Mouse (Mus musculus) bone marrow macrophage, adult 2 months (primary cell): ENCODE measurements around the gene Tbc1d10b. TPM values are rescaled to one million over a fixed set of nuclear protein-coding genes. Genes with fewer than 3 reads are reported as not detected.
"Not testable (repeated sequence)": the region's sequence is repeated elsewhere in the genome, so short reads cannot be mapped to it uniquely, and the experiment has no call there.

ENCODE experiments used
- H3K27ac ChIP-seq: 2 replicates; pipeline ENCODE4 v1.5.1; 2012; ENCODE audit warnings: low read depth, low read length; ENCODE audit not compliant: insufficient read depth
- H3K4me1 ChIP-seq: 2 replicates; pipeline ENCODE4 v1.6.1; 2012; ENCODE audit warnings: low read length; ENCODE audit not compliant: control insufficient read depth, insufficient read depth
- H3K4me3 ChIP-seq: 2 replicates; pipeline ENCODE4 v1.5.1; 2012; ENCODE audit warnings: mild to moderate bottlenecking, low read length, moderate library complexity; ENCODE audit not compliant: insufficient read depth
- CTCF ChIP-seq: IDR thresholded peaks from 2 replicates; pipeline ENCODE4 v1.5.1; 2012; ENCODE audit warnings: low read depth, mild to moderate bottlenecking, low read length, moderate library complexity
- POLR2A ChIP-seq: IDR thresholded peaks from 2 replicates; pipeline ENCODE4 v1.6.1; 2012; ENCODE audit warnings: mild to moderate bottlenecking, low read depth, low read length, borderline replicate concordance
- polyA plus RNA-seq: library from polyadenylated mRNA; stranded (reverse); fragments of >200 nt; gene quantifications from 2 replicates; pipeline ENCODE4 v1.2.4, GENCODE M21; 2012; ENCODE audit not compliant: missing spikeins, insufficient read depth, insufficient read length

Gene Tbc1d10b
- 67.2 and 71.7 TPM in 2 replicates for polyA plus RNA-seq

DNA sequence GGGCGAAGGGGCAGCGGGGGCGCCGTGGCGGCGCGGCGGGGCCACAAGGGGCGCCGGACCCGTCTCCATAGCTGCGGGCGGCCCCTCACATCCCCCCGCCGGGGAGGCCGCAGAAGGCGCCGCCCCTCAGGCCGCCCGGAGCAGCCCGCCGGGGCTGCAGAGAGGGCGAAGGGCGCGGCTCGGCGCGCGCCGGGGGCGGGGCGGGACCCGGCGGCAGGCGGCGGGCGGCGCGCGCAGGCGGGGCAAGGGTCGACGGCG, at the start of gene Tbc1d10b:
Gene Tbc1d10b, minus strand, starts transcription at position 174 of the 258 bp plus-strand sequence.
- Histone ChIP-seq H3K4me3 (peak within 1 kb of the TSS; percentile 88), H3K27ac (peak within 1 kb of the TSS; percentile 83), H3K4me1 (peaks cover 11% of the 10 kb centered on the region)
- TF ChIP-seq CTCF, result no peak
- TF ChIP-seq POLR2A, result no peak

DNA sequence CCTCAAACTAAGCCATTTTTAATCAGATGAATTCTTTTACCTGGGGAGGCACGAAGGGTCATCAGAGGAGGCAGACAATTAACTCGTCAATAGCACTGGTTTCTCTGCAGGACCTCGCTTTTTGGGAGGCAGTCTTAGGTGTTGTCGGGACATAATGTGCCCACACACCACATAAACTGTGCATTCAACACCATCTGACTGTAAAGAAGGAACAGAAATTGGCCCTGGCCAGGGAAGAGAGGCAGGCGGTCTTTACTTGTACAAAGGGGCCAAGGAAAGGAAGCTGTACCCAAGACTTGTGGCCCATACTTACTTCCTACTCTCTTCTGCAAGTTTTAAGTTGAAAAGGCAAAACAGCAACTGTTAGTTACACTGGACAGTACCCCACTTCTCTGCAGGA, 48.2 kb upstream of the Tbc1d10b start:
- H3K27ac ChIP-seq, result peak overlapping the region; percentile 2; the same call in 1 of the 2 replicates
- no peak for TF ChIP-seq CTCF
- no peak for TF ChIP-seq POLR2A
- H3K4me3 ChIP-seq, result no peak overlapping the region
- H3K4me1 ChIP-seq, result peaks cover 24% of the 10 kb centered on the region

DNA sequence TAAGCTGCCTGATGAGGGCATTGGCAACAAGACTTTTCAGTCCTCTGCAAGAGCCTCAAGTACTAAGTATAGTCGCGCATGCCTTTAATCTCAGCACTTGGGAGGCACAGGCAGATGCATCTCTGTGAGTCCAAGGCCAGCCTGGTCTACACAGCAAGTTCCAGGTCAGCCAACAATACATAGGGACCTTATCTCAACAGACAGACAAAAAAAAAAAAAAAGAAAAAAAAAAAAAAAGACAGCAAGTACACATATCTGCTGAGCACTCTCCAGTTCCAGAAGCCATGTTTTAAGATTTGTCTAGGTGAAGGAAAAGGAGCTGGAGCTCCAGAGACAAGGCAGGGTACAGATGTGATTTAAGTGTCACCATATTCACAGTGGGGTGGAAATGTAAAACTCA, 47.7 kb upstream of the Tbc1d10b start:
- peaks cover 20% of the 10 kb centered on the region for H3K4me1 ChIP-seq
- no peak overlapping the region for H3K4me3 ChIP-seq
- TF ChIP-seq POLR2A, result no peak
- TF ChIP-seq CTCF, result no peak
- no peak overlapping the region for H3K27ac ChIP-seq

DNA sequence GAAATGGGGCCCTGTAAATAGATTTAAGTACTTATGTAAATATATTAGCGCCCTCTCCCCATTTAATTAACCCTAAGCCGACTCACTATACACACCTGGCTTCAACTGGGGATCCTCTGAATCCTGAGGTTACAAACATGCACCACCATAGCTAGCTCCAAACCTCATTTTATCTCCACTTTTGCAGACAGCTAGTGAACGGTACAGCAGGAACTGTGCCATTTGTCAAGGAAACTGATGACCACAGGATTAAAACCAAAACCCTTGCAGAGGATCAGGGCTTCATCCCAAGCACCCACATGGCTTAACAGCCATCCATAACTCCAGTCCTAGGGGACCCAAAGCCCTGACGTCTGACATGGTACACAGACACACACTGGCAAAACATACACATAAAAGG, 46.7 kb upstream of the Tbc1d10b start:
- H3K4me1 ChIP-seq, result peaks cover 19% of the 10 kb centered on the region; the same call in 1 of the 2 replicates
- H3K4me3 ChIP-seq, result peak overlapping the region; percentile 62
- H3K27ac ChIP-seq, result peak overlapping the region; percentile 59; the same call in 1 of the 2 replicates
- TF ChIP-seq POLR2A (no peak), CTCF (no peak)

DNA sequence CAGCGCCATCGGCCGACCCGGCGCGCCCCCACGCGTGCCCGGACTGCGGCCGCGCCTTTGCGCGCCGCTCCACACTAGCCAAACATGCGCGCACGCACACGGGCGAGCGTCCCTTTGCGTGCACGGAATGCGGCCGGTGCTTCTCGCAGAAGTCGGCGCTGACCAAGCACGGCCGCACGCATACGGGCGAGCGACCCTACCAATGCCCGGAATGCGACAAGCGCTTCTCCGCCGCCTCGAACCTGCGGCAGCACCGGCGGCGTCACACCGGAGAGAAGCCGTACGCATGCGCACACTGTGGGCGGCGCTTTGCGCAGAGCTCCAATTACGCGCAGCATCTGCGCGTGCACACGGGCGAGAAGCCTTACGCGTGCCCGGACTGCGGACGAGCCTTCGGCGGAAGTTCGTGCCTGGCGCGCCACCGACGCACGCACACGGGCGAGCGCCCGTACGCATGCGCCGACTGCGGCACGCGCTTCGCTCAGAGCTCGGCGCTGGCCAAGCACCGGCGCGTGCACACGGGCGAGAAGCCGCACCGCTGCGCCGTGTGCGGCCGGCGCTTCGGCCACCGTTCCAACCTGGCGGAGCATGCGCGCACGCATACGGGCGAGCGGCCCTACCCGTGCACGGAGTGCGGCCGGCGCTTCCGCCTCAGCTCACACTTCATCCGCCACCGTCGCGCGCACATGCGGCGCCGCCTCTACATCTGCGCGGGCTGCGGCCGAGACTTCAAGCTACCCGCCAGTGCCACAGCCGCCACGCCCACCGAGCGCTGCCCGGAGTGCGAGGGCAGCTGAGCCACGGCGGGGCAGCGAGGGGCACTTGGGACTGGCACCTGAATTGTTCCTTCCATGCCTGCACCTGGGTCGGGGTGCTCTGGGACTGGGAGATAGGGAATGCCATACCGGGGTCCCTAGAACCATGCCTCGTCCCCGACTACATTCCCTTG, 45.8 kb upstream of the Tbc1d10b start:
- Histone ChIP-seq H3K4me1 (peaks cover 16% of the 10 kb centered on the region; the same call in 1 of the 2 replicates), H3K4me3 (peak overlapping the region; percentile 68), H3K27ac (peak overlapping the region; percentile 59)
- TF ChIP-seq CTCF (no peak), POLR2A (no peak)

DNA sequence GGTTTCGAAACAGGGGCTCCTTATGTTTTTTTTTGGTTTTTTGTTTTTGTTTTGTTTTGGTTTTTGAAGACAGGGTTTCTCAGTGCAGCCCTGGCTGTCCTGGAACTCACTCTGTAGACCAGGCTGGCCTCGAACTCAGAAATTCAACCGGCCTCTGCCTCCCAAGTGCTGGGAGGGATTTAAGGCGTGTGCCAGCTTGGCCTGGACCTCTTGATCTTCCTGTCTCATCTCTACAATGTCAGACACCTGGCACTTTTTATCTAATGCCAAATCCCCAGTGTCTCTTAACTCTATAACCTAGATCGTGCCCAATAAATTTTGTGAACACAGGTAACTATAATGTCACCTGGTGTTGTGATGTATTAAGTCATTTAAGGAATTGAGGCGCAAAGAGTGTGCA, 45.1 kb upstream of the Tbc1d10b start:
- TF ChIP-seq CTCF (no peak), POLR2A (no peak)
- Histone ChIP-seq H3K27ac (no peak overlapping the region), H3K4me1 (peaks cover 12% of the 10 kb centered on the region; the same call in 1 of the 2 replicates), H3K4me3 (peak overlapping the region; percentile 68)

DNA sequence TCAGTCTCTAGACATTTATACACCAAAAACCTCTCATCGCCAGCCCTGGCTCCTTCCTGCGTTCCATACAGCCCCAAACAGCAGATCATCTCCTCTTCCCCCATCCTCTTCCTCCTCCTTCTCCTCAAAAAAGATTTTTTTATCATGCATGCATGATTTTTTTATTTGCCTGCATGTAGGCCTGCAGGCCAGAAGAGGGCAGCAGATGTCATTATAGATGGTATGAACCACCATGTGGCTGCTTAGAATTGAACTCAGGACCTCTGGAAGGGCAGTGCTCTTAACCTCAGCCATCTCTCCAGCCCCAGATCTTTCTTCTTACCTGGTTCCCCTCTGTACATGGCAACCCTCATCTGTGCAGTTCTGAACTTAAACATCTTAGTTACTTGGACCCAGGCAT, 44.1 kb upstream of the Tbc1d10b start:
- Histone ChIP-seq H3K4me3 (no peak overlapping the region), H3K27ac (no peak overlapping the region), H3K4me1 (peaks cover 12% of the 10 kb centered on the region; the same call in 1 of the 2 replicates)
- no peak for TF ChIP-seq POLR2A
- peak; percentile 60; the same call in 1 of the 2 replicates for TF ChIP-seq CTCF

DNA sequence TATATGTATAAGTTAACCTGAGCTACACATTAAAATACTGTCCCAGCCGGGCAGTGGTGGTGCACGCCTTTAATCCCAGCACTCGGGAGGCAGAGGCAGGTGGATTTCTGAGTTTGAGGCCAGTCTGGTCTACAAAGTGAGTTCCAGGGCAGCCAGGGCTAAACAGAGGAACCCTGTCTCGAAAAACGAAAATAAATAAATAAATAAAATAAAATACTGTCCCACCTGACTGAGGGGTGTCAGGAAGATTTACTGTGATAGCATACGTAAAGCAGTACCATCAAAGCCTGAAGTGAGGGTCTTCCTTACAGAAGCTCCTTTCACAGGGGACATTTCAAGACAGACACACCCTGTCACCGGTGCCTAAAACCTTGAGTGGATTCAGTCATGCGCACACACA, 42.2 kb upstream of the Tbc1d10b start:
- H3K4me1 ChIP-seq, result peaks cover 14% of the 10 kb centered on the region
- not testable (repeated sequence) for H3K4me3 ChIP-seq, H3K27ac ChIP-seq

DNA sequence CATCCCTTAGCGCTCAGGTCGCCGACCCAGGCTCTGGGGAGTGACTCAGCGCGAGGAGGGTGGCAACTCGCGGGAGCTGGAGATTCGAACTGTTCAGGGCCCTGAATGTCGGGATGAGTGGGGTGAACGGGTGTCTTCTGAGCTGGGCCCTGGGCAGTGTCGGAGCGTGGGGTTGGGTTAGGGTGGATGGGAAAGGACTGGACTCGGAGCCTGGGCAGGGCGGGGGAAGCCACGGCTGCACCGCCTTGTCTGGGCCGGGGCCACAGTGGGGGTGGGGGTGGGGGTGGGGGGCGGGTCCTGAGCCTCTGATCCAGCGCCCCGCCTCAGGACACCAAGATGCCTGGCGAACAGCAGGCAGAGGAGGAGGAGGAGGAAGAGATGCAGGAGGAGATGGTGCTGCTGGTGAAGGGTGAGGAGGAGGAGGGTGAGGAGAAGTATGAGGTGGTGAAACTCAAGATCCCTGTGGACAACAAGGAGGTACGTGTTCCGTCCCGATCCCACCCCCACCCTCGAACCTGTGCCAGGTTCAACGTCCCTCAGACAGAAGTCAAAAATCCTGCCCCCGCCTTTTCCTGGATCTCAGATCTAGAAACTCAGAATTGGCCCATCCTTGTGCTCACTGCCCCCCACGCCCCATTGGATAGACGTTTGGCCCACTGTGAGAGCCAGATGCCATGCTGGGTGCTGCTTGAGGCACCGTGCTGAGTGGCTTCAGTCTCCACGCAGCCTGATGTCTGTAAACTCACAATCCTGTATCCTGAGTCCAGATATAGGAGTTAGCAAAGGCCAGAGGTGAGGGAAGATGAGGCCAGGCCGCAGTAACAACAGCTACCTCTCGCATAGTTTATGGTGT, 36.6 kb upstream of the Tbc1d10b start:
- Histone ChIP-seq H3K4me1 (peaks cover 11% of the 10 kb centered on the region), H3K27ac (peak overlapping the region; percentile 71), H3K4me3 (peak overlapping the region; percentile 91)
- TF ChIP-seq POLR2A (no peak; the same call in 1 of the 2 replicates), CTCF (no peak)
